Mouse (Mus musculus) urinary bladder, adult 2 months (tissue): ENCODE data around the gene Agbl1. TPM values are rescaled to one million over a fixed set of nuclear protein-coding genes. Genes with fewer than 3 reads are reported as not detected.

Source experiments
- DNase-seq: peaks from one replicate; pipeline ENCODE4 v3.0.0; 2022; ENCODE audit warnings: low spot score
- polyA plus RNA-seq: library from polyadenylated mRNA; depleted of rRNA; stranded (reverse); fragments of >200 nt; gene quantifications from 2 replicates; pipeline ENCODE4 v1.2.3, GENCODE M21; 2012

Gene Agbl1
- polyA plus RNA-seq, 1 experiment, result not detected

DNA sequence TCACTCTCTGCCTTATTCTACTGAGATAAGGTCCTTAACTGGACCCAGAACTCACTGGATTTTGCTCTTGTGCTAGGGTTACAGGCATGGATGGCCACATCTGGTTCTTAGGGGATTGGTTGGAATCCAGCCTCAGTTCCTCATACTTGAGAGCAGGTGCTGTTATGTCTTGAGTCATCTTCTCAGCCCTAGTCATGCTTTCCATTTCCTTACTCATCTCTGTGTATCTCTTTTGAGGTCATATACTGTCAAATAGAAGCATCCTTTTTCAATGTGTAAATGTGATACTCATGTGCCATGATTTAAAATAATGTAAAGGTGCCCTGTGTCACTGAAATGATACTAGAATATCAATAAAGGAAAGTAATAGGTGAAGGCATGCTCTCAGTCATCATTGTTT is 705.5 kb downstream of the Agbl1 start:
- no peak for DNase-seq

DNA sequence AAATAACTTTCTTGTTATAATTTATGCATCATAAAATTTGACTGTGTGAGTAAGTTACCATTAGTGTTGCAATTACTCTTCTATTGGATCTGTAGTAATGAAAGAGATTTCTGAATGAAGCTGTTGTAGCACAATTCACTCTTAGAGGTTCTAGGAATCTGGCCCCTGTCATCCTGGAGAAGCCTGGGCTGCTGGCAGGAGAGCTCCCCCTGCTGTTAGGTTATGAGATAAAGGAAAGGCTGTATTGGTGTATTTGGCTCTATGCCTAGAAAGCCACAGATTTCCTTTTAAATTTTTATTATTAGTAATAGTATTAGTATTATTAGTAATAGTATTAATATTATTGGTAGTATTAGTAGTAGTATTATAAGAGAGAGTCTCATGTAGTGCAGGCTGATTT is 711.8 kb downstream of the Agbl1 start:
- no peak for DNase-seq

DNA sequence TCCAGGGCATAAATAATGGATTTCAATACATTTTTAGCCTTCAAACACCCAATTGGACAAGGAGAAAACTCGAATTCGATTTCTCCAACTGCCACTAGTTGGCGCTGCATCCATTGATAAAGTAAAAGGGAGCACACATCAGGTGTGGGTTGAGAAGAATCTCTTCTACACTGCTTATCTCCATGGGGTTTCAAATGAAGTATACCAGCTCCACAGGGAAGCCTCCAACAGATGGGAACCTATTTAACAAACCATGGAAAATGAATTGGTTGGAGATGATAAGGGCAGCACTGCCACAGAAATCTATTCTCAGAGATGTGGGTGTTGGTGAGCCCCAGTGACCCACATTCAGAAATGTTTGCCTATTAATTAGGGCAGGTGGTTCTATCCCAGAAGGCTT is 741.6 kb downstream of the Agbl1 start:
- DNase-seq, result no peak

DNA sequence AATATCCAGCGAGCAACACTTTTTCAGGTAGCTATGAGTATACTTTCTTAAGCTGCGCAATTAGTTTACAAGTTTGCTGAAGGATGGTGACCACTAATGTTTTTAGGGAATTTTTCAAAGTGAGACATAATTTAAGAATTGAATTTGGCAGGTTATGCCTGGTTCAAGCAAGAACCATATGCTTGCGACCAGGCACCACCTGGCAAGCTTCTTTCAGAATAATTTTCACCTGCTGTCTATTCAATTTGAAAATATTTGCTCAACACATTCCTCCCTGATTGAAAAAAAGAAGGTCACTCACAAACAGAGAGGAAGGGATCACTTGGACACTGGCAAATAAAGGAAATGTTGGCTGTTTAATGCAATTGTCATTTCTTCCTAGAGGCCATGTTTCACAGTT is 779.9 kb downstream of the Agbl1 start:
- no peak for DNase-seq

DNA sequence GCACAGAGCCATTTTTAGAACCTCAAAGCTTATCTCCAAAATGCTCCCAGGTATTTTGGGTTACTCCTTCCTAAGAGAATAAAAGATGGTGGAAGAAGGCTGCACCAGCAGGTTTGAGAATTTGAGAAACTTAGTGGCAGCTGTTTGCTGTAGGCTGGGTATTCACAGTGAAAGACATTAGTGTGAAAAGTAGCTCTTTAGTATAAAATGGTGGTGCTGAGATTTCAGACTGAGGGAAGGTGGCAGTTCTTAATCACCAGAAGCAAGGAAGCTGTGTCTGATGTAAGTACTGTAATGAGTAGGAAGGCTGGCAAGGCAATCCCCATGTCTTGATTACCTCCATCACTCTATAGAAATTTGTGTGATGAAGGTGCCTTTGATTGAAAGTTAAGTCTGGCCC is 799.3 kb downstream of the Agbl1 start:
- no peak for DNase-seq

DNA sequence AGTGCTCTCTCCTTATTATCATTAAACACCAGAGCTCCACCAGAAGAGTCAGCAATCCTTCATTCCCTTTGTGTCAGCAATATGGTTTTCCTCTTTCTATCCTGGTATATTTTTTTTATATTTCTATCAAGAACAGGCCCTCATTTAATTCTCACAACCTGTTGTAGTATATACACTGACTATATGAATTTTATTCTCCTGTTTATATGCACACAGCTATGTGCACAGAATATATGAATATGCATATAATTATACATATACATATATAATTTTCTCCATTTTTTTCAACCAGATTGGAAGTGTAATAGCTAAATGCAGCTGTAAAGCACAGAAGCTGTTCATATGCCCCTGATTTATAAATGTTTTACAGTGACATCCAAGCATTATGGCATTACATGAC is 846.3 kb downstream of the Agbl1 start:
- no peak for DNase-seq

DNA sequence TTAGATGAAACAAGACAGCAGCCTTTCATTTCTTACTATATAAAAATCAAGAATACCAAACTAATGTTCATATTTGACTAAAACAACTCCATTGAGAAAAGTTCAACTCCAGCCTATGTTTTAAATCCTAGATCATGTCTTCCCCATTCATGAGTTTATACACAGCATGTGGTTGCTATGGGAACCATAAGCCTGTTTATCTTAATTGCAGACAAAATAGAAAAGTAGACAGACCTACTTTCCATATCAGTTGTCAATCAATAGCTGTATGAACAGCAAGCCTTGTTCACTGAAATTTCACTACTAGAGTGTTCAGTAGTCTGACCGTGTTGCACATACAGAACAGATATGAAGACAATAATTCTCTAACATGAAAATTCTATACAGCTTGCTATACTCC is 857.6 kb downstream of the Agbl1 start:
- no peak for DNase-seq

DNA sequence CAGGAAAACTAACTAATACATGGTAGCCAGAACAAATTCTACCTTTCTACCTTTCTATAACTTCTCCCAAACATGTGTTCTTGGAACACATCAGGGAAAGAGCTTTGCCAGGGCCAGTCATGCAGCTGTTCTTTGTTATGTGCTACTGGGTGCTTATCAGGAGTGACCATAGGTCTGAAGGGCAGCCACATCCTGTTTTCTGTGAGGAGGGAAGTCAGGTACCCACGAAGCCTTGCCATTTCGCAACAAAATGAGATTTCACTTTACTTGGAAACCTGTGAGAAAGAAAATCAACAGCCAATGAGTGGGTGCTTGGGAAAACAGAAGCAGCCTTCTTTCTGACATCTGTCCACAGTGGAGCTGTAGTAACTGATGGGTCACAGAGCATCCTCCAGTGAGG is 865.5 kb downstream of the Agbl1 start:
- DNase-seq, result no peak

DNA sequence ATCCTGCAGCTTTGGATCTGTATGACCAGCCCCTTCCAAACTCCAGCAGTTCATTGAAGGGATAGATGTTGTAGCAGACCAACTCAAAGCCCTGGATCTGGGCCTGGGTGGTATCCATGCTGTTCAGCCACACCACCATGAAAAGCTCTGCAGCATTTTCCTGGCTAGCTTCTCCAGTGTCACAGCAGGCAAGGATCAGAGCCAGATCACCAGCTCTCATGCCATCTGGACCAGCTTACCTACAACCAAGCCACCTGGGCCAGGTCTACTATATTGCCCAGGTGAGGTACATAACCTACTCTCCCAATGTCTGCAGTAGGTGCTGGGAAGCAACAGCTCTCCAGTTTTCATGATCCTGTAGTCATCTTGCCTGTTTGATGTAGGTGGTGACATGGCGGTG is 884.3 kb downstream of the Agbl1 start:
- DNase-seq, result no peak

DNA sequence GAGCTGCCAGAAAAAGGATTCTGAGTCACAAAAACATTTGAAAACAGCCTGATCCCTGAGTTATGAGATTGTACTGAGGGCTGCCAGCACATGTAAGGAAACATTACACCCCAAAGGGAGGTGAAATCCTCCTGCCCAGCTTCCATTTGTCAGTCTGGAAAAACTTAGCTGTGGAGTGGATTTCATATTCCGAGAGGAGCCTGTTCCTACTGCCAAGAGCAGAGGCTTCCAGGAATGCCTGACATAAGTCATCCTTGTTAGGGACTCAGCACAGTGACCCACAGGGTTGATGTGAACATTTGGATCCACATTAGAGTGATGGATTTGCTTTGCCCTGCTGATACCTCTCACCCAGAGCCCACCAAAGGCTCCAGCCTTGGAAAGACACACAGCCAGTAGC is 899.4 kb downstream of the Agbl1 start:
- no peak for DNase-seq

DNA sequence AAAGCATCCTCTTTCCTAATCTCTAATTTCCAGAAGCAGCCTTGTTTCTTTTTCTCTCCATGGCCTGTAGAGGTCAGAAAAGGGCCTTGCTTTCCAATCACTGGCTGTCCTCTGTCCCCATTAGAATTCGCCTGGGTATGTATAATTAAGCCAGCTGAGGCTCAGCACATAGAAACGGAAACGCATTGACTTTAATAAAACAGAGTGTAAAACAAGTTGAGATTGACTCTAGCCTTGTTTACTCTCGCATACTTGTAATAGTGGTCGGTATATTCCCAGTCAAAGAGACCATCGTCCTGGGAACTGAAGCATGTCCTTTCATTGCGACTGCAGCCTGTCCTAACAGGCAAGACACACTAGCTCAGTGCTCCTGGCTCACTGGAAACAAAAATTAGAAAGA is 902.3 kb downstream of the Agbl1 start:
- no peak for DNase-seq

DNA sequence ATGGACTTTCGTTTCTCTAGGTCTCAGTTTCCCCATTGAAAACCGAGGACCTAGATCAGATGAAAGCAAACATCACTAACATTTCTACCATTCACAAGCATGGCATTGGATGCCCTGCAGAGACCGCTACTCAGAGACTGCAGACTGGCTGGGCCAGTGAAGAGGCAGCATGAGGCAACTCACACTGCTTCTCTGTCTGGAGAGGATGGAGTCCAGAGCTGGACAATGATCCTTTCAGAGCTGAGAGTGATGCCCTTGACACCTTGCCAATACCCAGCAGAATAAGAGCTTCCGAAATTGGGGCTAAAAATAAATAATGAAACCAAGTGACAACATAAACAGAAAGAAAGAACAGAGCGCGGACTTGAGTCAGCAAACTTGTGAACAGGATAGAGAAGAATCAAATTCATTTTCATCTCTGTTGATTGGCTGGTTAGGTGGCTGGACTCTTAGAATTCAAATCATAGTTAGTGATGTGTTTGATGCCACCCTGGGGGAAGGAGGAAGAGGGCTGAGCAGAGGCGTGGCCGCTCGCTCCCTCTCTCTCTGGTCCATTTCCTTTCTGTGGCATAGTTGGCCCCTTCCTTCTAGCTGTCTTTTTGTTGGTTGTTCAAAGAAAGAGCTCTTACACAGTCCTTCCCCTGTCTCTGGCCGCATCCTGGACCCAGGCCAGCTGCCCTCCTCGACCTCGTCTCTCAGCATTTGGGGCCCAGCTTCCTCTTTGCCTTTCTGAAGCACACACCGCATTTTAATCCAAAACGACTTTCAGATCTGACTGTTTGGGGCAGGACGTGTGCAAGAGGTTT is 903.1 kb downstream of the Agbl1 start:
- DNase-seq, result no peak

DNA sequence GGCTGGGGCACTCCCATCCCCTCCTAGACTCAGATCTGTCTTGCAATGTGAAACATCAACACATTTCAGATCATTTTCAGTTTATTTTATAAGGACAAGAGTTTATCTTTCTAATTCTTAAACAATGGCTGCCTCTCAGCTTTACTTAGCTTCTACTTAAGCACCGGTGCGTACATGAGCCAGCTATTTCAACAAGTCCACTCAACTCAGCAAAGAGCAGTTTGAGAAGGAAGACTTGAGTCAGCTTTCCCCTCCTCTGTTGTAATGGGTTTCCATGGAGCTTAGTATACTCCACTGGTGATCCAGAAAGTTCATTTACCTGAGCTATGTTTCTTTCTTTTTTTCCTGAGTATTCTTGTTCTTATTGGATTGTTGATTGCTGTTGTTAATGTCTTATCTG is 905.2 kb downstream of the Agbl1 start:
- no peak for DNase-seq

DNA sequence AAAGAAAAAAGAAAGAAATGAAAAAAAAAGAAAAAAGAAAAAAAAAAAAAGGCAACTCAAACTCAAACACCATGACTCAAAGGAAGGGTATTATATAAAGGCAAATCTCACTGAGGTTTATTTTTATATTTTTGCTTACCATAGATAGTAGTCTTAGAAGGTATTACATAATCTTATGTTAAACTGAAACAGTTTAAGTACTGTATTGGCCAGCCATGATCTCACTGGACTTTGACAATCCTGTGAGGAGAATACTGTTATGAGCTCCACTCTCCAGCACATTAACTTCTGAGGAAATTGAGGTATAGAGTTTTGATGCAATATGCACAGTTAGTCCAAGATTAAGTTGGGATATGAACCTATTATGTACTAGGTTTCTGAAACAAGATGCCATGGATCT is 909.0 kb downstream of the Agbl1 start:
- DNase-seq, result no peak

DNA sequence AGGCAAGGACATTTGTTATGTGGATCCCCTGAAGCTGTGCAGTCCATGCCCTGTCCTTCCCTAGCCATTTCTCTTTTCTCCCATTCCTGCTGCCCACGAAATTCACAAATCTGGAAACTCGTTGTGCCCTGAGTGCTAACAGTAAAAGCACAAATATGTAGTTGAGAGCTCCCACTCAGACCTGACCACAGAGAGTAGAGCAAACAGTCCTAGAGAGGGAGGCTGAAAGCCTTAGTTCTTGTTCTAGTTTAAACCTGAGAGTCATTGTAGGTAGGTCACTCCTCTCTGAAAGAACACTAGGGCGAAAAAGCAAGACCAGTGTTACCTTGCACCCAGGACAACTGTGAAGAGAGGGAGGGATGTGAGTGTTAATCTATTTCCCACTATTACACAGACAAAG is 917.8 kb downstream of the Agbl1 start:
- no peak for DNase-seq

DNA sequence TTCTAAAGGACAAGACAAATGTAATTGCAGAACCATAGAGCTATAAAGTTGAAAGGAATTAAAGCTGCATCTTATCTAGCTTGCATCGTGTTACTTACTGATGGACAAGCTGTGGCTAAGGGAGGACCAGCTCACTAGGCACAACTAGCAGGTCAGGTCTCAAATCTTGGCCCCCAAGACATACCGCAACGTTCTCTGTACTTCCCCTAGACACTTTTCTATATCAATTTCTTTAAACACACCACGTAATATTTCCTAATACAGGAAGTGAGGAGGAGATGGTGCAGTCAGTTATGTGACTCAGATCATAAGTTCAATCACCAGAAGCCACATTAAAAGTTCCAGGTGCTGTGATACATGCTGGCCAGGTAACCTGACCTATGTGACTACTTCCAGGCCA is 919.1 kb downstream of the Agbl1 start:
- no peak for DNase-seq

DNA sequence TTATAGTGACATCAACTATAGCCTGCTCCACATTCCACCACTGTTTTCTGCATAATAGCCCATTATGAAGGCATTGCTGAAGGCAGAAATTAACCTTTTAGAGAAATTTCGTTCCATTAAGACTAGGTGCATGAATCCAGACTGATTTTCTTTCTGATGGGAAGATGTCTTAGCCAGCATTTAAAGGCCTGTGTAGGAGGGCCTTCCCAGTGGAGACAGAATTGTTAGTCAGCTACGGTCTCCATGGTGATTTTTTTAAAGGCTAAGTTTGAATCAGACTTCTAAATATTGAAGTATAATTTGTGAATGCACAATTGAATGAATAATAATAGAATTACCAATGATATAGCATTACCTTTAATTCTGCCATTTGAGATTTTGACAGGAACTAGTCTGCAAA is 920.2 kb downstream of the Agbl1 start:
- DNase-seq, result no peak

DNA sequence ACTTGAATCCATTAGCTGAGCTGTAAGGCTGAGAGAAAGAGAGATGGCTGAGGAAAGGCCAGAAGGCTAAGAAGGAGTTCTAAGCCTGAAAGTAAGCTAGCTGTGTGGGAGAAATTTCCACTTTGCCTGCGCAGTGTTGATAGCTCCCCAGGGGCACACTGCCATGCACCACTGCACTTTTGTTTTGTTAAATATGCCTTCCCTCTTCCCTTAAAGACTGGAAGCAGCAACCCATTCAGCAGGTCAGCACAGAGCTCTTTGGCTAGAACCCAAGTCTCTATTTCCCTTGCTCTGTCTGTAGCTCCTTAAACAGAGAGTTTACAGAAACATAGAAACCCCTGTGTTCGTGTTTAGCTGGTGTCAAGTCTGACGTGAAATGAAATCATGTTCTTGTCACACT is 922.7 kb downstream of the Agbl1 start:
- DNase-seq, result no peak

DNA sequence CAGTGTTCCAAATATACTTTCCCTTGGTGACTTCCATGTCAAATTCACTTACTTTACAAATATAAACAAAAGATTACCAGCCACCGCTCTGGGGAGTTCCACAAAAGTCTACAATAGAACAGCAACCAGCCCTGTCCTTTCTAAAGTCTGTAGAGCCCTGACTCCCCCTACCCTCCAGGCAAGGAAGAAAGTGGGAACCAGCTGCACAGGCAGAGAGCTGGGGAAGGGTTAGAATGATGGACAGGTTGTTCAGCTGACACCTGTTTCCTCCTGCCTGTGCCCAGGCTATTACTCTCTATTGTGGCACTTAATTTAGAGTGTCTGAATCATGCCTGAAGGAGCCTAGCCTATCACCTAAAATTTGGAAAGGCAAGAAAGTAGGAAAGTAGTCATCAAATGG is 923.2 kb downstream of the Agbl1 start:
- no peak for DNase-seq

DNA sequence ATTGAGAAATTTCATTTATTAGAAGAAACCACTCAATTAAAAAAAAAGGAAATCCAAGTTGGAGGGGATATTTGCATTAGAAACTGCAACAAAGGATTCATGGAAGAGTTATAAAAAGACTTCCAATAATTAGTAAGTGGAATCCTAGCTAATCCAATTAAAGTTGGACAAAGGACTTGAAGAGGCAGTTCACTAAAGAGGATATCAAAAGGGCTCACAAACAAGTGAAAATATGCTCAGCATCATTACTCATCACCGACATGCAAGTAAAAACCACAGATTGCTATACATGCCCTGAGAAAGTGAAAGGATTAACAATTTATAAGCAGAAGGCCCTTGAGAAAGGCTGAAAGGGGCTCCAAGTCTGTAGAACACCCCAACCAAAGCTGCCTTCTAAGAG is 935.2 kb downstream of the Agbl1 start:
- no peak for DNase-seq
